Mouse (Mus musculus) midbrain, embryonic 12.5 days (tissue): ENCODE measurements at regions not wholly inside any gene's neighbourhood (a gene's known extent, or its start where the extent isn't known, plus 50 kb on each side); places are given as distances from the start of the nearest gene placed in this dataset.
A peak's percentile ranks its signal among the peaks of the same experiment; 100 is the strongest.

Source experiments
- ATAC-seq: fragments of 200-750 bp; cut with Nextera tagmentation; 2 replicates; pipeline ENCODE4 v1.8.0; 2017; ENCODE audit warnings: low read depth, moderate TSS enrichment, moderate library complexity; ENCODE audit not compliant: low FRiP score
- H3K27ac ChIP-seq: fragments of 300-500 bp; sonication (generic); replicated peaks from 2 replicates; pipeline ENCODE4 v1.5.1; 2016; ENCODE audit warnings: mild to moderate bottlenecking
- H3K27me3 ChIP-seq: fragments of 300-500 bp; sonication (generic); 2 replicates; pipeline ENCODE4 v1.6.1; 2016; ENCODE audit warnings: mild to moderate bottlenecking
- H3K36me3 ChIP-seq: fragments of 300-500 bp; sonication (generic); 2 replicates; pipeline ENCODE4 v1.6.1; 2016
- H3K4me1 ChIP-seq: fragments of 300-500 bp; sonication (generic); 2 replicates; pipeline ENCODE4 v1.6.1; 2016
- H3K4me2 ChIP-seq: fragments of 300-500 bp; sonication (generic); replicated peaks from 2 replicates; pipeline ENCODE4 v1.6.1; 2016; ENCODE audit warnings: mild to moderate bottlenecking, moderate library complexity
- H3K4me3 ChIP-seq: fragments of 300-500 bp; sonication (generic); 2 replicates; pipeline ENCODE4 v1.5.1; 2016; ENCODE audit warnings: mild to moderate bottlenecking
- H3K9ac ChIP-seq: fragments of 300-500 bp; sonication (generic); replicated peaks from 2 replicates; pipeline ENCODE4 v1.6.1; 2016; ENCODE audit warnings: mild to moderate bottlenecking, moderate library complexity
- H3K9me3 ChIP-seq: fragments of 300-500 bp; sonication (generic); 2 replicates; pipeline ENCODE4 v1.6.1; 2016; ENCODE audit warnings: mild to moderate bottlenecking
- WGBS: fragments of 180-500 bp; shearing (Covaris S2); methylation state at CpG from one replicate; pipeline ENCODE4 v1.1.7; 2016; 5-methylcytosine and 5-hydroxymethylcytosine counted together

DNA sequence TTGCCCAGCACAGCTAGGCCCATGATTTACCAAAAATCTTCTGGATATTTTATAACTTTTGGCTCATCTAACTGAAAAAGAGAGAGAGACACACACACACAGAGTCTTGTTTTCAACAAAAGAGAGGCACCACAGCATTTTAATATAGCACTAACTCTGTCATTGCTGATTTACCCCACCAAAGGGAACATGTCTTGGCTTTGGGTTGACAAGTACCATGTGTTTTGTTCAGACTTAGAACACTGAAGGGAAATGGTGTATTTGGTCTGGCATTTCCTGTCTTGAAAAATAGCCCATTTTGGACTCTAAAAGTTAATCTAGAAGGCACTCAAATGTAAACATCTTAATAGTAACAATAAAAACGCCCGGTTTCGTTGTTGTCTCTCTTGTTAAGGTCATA, 432.7 kb upstream of the Ptger4 start:
- 92% methylated on average over 3 of the region's 3 CpGs for WGBS
- no peak overlapping the region for H3K27ac ChIP-seq
- no peak for ATAC-seq
- no peaks in the 10 kb centered on the region for H3K9me3 ChIP-seq
- H3K9ac ChIP-seq: no peak overlapping the region
- no peaks in the 10 kb centered on the region for H3K36me3 ChIP-seq
- H3K27me3 ChIP-seq: no peaks in the 10 kb centered on the region
- no peak overlapping the region for H3K4me3 ChIP-seq
- no peak overlapping the region for H3K4me2 ChIP-seq
- no peaks in the 10 kb centered on the region for H3K4me1 ChIP-seq

DNA sequence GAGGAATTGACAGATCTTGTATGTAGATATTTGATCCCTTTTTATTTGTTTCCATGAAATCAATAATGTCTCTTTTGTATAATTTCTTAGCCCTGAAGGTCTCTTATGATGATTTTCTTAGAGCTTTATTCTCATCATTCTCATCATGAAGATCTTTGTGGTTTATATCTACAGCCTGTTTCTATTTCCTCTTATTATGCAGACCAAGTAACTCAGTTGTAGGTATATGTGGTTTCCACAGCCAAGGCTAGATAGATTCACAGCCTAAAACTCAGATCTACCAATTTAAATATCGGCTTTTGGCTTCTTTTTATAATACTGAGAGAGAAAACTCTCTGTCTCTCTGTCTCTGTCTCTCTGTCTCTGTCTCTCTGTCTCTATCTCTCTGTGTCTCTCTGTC, 449.8 kb upstream of the Ptger4 start:
- Histone ChIP-seq H3K4me2 (no peak overlapping the region), H3K9ac (no peak overlapping the region), H3K4me1 (no peaks in the 10 kb centered on the region), H3K9me3 (no peaks in the 10 kb centered on the region), H3K36me3 (no peaks in the 10 kb centered on the region), H3K27ac (no peak overlapping the region), H3K27me3 (no peaks in the 10 kb centered on the region), H3K4me3 (no peak overlapping the region)
- 95% methylated on average over 1 of the region's 1 CpGs for WGBS
- ATAC-seq: no peak

DNA sequence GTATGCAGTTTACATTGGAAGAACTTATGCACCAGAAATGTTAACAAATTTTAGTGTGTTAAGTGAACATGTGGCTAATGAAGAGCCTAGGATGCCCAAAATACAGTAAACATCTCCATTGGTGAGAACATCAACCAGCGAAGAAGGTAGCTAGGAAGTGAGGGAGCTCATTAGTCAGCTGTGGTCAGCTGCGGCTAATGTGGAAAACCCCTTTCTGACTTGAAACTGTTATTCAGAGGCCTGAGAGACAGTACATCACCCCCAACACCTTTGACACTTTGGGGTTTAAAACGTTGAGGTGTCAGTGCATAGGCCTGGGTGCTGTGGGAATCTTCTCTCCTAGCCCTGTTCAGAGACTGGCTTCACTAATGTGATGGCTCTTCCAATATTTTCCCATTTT, 451.0 kb upstream of the Ptger4 start:
- 86% methylated on average over 3 of the region's 3 CpGs for WGBS
- ATAC-seq: no peak
- no peak overlapping the region for H3K9ac ChIP-seq
- no peak overlapping the region for H3K27ac ChIP-seq
- no peak overlapping the region for H3K4me3 ChIP-seq
- H3K4me2 ChIP-seq: no peak overlapping the region
- no peaks in the 10 kb centered on the region for H3K27me3 ChIP-seq
- H3K4me1 ChIP-seq: no peaks in the 10 kb centered on the region
- H3K9me3 ChIP-seq: no peaks in the 10 kb centered on the region
- no peaks in the 10 kb centered on the region for H3K36me3 ChIP-seq

DNA sequence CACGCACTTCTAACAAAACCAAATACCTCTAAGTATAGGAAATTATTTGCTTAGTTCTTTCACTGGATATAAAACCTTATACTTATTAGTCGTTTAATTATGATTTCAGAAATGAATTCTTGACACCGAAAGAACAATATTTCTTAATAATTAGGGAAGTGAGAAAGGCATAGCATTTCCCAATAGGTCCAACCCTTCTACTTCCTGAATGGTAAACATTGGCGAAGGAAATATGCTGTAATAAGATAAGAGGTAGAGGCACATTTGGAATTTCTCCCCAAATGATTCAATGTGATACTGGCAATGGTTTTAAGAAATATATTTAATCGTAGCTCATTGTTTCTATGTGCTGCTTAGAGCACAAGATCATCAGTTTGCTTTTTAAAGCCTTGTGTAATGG, 464.5 kb upstream of the Ptger4 start:
- Histone ChIP-seq H3K27ac (no peak overlapping the region), H3K27me3 (no peaks in the 10 kb centered on the region), H3K36me3 (no peaks in the 10 kb centered on the region), H3K9ac (no peak overlapping the region), H3K4me1 (no peaks in the 10 kb centered on the region), H3K4me2 (no peak overlapping the region), H3K9me3 (no peaks in the 10 kb centered on the region), H3K4me3 (no peak overlapping the region)
- WGBS: 91% methylated on average over 5 of the region's 5 CpGs
- no peak for ATAC-seq

DNA sequence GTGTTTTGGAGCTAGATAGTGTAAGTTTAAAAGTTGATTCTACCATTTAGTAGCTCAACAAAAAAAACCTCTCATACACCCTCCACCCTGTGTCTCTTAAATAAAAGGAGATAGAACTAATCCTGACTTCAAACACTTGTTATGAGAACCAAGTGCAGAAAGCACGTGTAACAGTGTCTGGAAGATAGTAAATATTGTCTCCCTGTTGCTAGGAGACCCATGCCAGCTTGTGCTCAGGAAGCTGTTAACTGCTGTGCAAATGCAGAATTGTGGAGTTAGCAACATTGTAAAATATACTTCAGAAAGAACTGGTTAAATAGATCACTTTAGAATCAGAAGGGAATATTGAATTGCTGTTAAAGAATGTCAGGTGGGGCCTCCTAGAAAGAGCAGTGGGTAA, 496.7 kb upstream of the Ptger4 start:
- WGBS: 28% methylated on average over 1 of the region's 1 CpGs
- Histone ChIP-seq H3K9me3 (no peaks in the 10 kb centered on the region), H3K27ac (no peak overlapping the region), H3K4me1 (no peaks in the 10 kb centered on the region), H3K27me3 (no peaks in the 10 kb centered on the region), H3K9ac (no peak overlapping the region), H3K4me2 (no peak overlapping the region), H3K36me3 (no peaks in the 10 kb centered on the region), H3K4me3 (no peak overlapping the region)
- no peak for ATAC-seq

DNA sequence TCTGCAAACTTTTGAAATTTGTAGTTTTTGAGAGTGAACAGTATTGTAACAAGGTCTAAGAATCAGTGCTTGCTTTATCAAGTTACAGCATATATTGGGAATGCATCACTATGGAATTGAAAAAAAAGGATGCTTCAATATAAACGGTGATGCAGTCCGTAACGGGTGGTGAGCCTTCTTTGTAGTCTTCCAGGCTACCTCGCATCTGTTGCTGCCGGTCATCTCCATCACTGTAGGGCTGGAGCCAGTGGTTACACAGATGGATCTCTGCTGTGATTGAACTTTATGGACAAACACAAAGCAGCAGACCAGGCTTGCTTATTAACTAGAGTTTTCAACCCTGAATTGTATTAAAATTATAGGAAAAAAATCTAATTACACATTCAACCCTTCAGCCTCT, 499.9 kb upstream of the Ptger4 start:
- no peak for ATAC-seq
- Histone ChIP-seq H3K9me3 (no peaks in the 10 kb centered on the region), H3K4me2 (no peak overlapping the region), H3K36me3 (no peaks in the 10 kb centered on the region), H3K27me3 (no peaks in the 10 kb centered on the region), H3K4me3 (no peak overlapping the region), H3K27ac (no peak overlapping the region), H3K4me1 (no peaks in the 10 kb centered on the region), H3K9ac (no peak overlapping the region)
- WGBS: 95% methylated on average over 5 of the region's 5 CpGs

DNA sequence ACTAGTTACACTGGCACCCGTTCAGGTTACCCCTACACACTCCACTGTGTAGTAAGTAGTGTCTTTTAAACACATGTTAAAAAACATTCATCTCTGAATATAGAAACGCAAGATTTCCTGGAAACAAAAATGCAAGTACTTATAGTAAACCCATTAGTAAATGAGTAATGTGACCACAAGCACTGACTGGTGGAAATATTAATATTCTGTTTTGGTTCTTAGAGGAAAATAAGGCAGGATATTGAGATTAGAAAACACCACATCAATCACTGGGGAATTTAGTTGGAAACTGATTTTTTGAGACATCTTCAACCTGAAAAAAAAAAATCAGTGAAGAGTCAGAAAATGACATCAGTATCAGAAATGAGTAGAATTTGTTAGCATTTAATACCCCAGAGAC, 514.7 kb upstream of the Ptger4 start:
- Histone ChIP-seq H3K9ac (no peak overlapping the region), H3K4me2 (no peak overlapping the region), H3K27ac (no peak overlapping the region), H3K9me3 (no peaks in the 10 kb centered on the region), H3K4me3 (no peak overlapping the region), H3K27me3 (no peaks in the 10 kb centered on the region), H3K4me1 (no peaks in the 10 kb centered on the region), H3K36me3 (no peaks in the 10 kb centered on the region)
- ATAC-seq: no peak
- WGBS: 81% methylated on average over 2 of the region's 2 CpGs

DNA sequence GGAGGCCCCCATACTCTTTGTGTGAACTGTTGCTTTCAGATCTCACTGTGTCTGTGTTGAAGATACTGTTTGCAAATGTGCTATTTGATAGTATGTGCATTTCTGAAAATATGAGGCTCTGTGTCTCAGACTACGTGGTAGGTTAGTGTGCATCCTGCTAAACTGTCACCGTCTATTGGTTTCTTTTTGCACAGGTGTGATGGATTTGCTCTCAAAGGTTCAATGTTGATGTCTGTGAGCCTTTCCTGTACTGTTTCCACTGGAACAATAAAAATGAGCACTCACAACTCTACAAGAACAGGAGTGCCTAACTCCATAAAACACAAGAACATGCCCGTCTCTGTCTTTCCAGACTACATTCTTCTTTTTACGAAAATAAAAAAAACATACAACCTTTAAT, 518.2 kb upstream of the Ptger4 start:
- ATAC-seq: no peak
- no peak overlapping the region for H3K27ac ChIP-seq

DNA sequence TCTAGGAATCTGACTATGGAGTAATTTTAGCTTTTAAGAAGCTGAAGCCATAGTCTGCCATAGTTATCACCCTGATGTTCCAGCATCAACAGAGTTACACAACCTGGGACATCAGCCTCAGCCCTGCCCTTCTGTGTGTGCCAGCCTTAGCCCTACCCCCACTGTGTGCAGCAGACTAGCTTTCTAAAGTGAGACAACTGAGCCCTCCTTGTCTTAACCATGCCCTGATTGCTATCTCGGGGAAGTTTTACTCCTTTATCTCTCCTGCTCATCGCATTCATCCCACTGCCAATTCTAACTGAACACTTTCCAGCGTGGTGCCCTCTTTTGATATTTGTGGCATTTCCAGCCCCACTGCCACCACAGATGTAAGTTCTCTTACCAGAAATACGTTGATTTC, 522.5 kb upstream of the Dab2 start:
- H3K4me3 ChIP-seq: no peak overlapping the region
- H3K27me3 ChIP-seq: no peaks in the 10 kb centered on the region
- H3K4me2 ChIP-seq: no peak overlapping the region
- no peaks in the 10 kb centered on the region for H3K36me3 ChIP-seq
- H3K9ac ChIP-seq: no peak overlapping the region
- no peaks in the 10 kb centered on the region for H3K9me3 ChIP-seq
- no peaks in the 10 kb centered on the region for H3K4me1 ChIP-seq
- no peak overlapping the region for H3K27ac ChIP-seq
- ATAC-seq: no peak
- WGBS: 84% methylated on average over 4 of the region's 4 CpGs

More for the DNA sequence above, 518.2 kb upstream of the Ptger4 start:
- Histone ChIP-seq H3K27me3 (no peaks in the 10 kb centered on the region), H3K4me2 (no peak overlapping the region), H3K36me3 (no peaks in the 10 kb centered on the region), H3K9me3 (no peaks in the 10 kb centered on the region), H3K4me3 (no peak overlapping the region), H3K4me1 (no peaks in the 10 kb centered on the region), H3K9ac (no peak overlapping the region)
- WGBS: 96% methylated on average over 4 of the region's 4 CpGs

DNA sequence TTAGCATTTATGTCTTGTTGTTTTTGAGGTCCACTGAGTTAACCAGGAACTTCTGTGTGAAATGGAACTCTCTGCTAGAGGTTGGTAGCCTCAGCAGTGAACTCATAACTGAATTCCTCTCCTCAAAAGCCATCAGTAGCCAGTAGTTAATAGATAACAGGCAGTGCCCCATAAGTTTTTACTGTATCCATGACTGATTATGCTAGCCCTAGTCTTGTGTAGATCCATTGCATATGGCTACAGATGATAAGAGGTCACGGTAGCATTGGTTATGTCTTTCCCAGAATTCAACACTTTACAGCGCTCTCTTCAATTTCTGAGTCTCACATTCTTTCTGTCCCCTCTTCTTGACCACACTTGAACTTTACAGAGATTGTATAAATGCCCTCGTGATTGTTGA, 499.7 kb upstream of the Dab2 start:
- Histone ChIP-seq H3K4me1 (no peaks in the 10 kb centered on the region), H3K27me3 (no peaks in the 10 kb centered on the region), H3K9ac (no peak overlapping the region), H3K9me3 (no peaks in the 10 kb centered on the region), H3K4me2 (no peak overlapping the region), H3K36me3 (no peaks in the 10 kb centered on the region), H3K27ac (no peak overlapping the region), H3K4me3 (no peak overlapping the region)
- WGBS: 87% methylated on average over 3 of the region's 3 CpGs
- no peak for ATAC-seq

DNA sequence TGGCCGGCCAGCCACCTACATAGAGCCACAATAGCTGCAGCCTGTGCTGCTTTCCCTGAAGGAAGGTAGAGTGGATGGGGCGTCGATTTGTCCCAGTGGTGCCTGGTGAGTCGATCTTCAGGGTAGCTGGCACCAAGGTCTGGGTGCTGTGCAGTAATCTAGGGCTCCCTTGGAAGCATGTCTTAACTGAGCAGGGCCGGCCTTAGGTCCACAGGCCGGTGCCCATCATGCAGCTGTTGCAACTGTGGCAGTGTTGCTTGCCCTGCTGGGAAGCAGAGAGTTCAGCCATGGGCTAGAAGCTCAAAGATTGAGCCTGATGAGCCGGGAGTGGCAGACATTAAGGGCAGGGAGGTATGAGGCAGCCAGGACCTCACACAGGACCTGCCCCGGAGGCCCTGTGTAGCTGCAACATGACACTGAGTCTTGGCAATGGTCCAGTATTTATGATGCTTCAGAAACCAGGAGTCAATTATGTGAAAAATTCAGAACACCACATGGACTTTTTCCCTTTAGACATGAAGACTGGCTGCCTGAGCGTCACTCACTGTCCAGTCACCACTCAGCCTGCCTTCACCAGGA, 488.3 kb upstream of the Dab2 start:
- no peak for ATAC-seq
- H3K9me3 ChIP-seq: no peaks in the 10 kb centered on the region
- no peak overlapping the region for H3K4me2 ChIP-seq
- H3K9ac ChIP-seq: no peak overlapping the region
- H3K27ac ChIP-seq: no peak overlapping the region
- H3K4me3 ChIP-seq: no peak overlapping the region
- H3K27me3 ChIP-seq: no peaks in the 10 kb centered on the region
- H3K4me1 ChIP-seq: no peaks in the 10 kb centered on the region
- 86% methylated on average over 9 of the region's 9 CpGs for WGBS
- H3K36me3 ChIP-seq: no peaks in the 10 kb centered on the region

DNA sequence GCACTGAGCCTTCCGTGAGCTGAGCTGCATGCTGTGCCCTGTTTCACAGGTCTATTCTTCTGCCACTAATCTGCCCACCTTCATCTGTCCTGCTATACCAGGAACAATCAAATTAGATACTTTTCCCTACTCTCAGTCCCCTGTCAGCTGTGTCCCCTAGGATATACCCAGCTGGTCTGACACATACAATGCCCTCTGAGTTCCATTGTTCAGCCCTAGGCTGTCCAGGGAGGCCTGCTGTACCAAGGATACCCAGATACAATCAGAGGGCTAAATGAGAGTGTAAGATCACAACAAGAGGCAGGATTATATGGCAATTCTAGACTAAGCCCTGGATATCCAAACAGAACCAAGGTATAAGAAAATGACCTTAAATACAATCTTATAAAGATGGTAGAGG, 487.6 kb upstream of the Dab2 start:
- no peak overlapping the region for H3K27ac ChIP-seq
- no peaks in the 10 kb centered on the region for H3K4me1 ChIP-seq
- peak; percentile 54; the same call in 1 of the 2 replicates for ATAC-seq
- no peaks in the 10 kb centered on the region for H3K9me3 ChIP-seq
- H3K4me3 ChIP-seq: no peak overlapping the region
- no peaks in the 10 kb centered on the region for H3K36me3 ChIP-seq
- no peak overlapping the region for H3K9ac ChIP-seq
- WGBS: 88% methylated on average over 1 of the region's 1 CpGs
- no peak overlapping the region for H3K4me2 ChIP-seq
- H3K27me3 ChIP-seq: no peaks in the 10 kb centered on the region

DNA sequence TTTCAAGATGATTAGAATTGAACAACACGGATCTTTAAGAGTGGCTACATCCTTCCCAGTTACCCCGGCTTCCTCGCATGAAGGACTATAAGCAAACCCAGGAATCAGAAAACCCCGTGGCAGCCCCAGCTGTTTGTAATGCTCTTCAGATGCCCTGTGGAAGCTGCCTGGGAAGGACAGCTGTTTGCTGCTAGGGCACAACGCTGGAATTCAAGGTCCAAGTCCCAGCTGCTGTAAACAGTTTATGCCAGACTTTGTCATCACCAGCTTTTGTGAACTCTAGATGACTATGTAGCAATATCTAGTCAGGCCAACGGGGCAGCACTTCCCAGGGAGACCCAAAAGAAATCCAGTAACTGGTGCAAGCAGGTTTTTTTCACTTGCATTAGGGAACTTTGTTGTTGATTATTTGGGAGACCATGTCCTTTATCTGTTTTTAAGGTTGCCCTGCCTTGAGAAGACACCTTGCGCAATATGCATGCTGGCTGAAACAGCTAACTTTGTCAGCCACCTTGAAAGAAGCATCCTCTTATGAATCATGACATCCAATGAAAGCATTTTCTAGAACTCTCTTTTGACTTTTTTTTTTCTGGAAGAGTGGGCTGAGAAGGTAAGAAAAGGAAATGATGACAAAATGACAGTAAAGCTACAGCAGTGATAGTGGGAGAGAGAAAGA, 481.5 kb upstream of the Dab2 start:
- ATAC-seq: no peak
- H3K4me3 ChIP-seq: no peak overlapping the region
- H3K4me2 ChIP-seq: no peak overlapping the region
- no peak overlapping the region for H3K27ac ChIP-seq
- H3K9me3 ChIP-seq: no peaks in the 10 kb centered on the region
- no peaks in the 10 kb centered on the region for H3K36me3 ChIP-seq
- H3K9ac ChIP-seq: no peak overlapping the region
- H3K4me1 ChIP-seq: no peaks in the 10 kb centered on the region
- 70% methylated on average over 7 of the region's 7 CpGs for WGBS
- no peaks in the 10 kb centered on the region for H3K27me3 ChIP-seq
